Mouse (Mus musculus) thymus, postnatal 10 days (tissue): ENCODE data around the gene Vps37b.
A peak's percentile ranks its signal among the peaks of the same experiment; 100 is the strongest.

Experiments
- DNase-seq, 2 experiments: peaks; one replicate each; pipeline ENCODE4 v3.0.0; 2021; ENCODE audit warnings: low spot score in 2 of 2

Vps37b gene

DNA sequence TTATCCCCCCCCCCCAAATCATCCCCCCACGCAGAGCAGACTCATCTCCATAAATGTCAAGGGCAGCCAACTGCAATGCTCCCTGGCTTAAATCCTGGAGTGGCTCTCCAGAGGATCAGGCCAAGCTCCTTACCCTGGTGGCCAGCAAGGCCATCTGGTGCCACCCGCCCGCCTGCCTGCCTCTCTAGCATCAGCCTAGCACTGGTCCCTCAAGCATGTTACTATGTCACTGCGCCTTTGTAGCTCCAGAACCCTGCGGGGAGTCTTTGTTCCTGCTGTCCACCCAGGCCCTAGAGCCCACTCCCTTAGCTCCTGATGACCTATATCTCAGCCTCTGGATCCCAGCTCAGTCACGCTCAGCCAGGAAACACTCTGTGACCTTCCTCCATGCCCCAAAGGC lies 7.4 kb downstream of the Vps37b start:
- DNase-seq: no peak

DNA sequence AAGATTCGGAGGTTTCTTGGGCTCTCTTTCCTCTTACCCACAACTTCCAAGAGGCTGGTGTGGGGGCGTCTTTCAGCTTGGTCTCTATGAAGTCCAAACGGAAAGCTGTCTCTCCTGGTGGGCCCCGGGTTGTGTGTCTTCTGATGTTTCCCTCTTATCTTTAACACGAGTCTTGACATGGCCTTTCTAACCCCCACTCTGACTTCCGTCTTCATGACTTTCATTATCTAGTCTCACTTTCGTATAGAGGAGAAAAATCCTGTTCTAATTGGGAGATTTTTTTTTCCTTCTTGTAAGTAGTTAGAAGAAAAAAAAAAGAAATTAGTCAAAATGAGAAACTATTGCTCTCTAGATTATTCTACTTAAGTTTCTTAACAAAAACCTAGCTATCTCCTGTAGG lies 9.7 kb downstream of the Vps37b start:
- DNase-seq: no peak

DNA sequence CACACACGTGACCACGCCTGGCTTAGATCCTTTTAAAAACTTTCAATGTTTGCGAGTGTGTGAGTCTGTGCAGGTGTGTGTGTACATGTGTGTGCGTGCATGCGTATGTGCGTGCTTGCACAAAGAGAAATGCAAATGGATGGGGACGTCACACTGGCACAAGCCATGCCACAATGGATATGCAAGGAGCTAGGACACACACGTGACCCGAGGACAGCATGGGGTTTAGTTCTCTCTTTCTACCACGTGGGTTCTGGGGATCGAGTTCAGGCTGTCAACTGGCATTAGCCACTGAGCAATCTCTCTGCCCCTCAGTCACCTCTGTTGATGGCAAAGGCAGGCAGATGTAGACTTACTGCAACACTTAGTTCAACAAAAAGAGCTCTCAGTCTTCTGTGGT lies 10.4 kb downstream of the Vps37b start:
- no peak for DNase-seq

DNA sequence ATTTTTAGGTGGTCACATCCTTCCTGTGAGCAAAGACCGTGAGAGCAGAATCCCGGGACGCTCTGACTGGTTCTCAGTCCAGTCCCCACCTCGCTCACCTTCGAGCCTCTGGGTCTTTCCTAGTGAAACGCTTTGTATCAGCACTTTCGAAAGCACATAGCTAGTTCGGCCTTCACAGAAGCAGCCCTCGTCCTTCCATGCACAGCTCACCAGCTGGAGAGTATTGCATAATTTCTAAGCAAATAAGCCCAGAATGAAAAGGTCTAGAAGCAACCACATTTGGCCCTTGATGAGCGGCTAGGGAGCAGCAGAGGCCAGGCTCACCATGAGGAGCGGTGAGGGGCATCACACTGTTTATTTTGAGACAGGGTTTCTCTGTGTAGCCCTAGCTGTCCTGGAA lies 10.9 kb downstream of the Vps37b start:
- DNase-seq: no peak

DNA sequence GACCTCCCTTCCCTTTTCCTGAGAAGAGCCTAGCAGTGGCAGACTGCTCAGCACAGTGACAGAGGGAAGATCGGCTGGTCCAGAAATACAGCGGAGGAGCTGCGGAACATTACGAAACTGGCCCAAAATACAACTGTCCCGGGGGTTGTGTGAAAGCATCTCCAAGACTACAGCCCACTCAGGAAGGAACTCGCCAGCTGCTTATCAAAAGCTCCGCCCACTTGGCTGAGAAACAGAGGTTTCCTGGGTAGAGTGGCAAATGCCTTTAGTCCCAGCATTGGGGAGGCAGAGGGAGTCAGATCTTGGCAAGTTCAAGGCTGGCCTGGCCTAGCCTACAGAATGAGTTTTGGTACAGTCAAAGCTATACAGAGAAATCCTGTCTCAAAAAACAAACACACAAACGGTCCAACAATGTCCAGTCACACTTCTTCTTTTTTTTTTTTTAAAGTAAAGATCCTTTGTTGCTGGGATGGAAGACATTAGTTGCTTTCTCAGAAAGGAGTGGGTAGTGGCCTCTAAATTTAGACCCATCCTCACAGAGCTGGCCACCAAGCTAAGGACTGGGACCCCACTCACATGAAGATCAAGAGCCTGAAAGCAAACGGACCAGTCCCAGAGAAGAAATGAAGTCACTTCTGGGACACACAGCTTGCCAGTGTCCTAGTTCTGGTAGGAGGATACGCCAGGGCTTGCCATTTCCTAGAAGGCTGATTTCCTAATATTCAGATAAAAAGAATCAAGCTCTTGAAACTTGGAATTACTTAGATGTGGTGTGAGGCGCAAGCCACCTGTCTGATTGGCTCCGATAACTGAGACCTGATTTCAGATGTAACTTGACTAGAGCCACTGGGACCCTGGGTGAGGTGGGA lies 12.5 kb downstream of the Vps37b start:
- DNase-seq: peak; percentile 34 to 56

DNA sequence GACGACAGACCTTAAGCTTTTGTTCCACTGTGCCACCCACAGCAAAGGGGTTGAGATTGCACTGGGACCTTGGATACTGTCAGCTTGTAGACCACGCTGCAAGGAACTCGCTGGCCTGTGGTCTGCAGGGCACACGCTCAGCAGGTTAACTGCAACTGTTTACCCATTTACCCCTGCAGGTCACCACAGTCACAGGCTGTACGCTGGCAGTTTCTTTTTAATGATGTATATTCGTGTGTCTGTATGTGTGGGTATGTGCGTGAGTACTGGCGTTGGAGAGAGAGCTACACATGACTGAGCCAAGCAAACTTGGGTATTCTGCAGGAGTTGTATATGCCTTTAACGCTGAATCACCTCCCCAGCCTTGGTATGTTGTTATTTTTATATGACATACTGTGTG lies 13.4 kb downstream of the Vps37b start:
- DNase-seq: no peak

DNA sequence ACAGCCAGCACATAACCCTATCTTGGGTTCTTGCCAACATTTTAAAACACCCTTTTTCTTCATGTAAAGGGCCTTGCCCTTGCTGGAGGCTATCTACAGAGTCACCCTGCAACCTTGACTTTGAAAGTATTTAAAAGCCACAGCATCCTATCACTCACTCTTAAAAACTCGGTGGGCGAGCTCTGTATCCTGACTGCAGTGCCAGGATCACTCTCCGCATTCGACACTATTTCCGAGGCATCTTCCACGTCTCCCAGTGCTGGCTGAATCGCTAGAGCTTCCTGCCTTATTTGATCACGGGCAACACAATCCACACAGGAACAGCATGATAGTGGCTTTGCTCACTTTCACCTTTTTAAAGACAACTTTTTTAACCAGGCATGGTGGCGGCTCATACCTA lies 14.1 kb downstream of the Vps37b start:
- no peak for DNase-seq

DNA sequence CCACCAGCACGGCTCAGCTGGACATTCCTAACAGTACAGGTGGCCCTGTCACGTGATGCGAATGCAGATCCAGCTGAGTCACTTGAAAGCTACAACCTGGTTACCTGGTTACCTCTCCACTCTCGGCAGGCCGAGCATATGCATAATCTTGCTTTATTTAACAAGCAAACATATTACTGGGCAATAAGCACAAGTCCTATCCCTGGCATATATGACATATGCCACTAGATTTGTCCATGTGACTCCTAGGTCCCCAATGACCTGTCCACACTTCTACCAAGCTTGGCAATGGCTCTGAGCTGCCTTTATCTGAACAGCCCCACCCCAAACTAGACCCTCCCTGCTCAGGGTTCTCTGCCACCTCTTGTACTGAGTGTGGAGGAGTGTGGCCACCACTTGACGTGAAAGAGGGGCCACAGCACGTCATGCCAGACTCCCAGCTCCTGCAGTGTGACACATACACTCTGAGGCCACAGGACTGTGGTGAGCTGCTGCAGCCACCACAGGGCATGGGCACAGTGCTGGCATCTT lies 15.7 kb downstream of the Vps37b start:
- no peak for DNase-seq

DNA sequence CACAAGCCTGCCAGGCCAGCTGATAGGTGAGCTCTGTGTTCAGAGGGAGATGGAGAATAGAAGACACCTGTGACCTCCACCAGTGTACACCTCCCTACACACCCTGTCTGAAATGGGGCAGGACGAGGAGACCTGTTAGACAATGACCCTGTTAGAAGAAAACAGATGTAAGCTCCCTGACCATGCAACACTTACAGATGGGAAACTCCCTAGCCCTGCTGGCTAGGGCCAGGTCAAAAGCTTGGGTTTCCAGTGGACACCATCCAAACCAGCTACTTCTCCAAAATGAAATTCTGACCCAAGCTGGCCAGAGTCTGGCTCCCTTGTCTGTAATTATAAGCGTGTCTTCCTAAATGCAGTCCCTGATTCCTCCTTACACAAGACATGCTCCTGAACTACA lies 16.3 kb downstream of the Vps37b start:
- DNase-seq: no peak

DNA sequence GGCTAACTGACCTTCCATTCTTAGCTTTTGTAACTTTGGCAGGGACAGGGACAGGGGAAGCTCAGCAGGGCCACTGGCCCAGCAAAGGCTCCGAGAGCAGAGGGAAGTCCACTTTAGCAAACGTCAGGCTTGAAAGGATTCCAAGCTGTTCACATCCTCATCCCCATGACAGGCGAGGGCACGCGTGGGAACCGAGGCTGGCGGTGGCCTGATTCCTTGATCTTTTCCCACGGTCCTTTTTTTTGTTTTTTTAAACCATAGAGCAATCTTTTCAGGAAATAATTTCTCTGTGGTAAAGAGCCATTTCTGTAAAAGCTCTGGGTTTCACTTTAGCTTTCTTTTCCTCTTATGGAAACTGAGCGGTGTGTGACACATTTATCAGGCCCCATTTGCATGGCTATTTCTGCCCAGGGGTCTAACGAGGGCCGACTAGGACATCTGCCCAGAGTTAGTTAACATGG lies 17.2 kb downstream of the Vps37b start:
- no peak for DNase-seq

DNA sequence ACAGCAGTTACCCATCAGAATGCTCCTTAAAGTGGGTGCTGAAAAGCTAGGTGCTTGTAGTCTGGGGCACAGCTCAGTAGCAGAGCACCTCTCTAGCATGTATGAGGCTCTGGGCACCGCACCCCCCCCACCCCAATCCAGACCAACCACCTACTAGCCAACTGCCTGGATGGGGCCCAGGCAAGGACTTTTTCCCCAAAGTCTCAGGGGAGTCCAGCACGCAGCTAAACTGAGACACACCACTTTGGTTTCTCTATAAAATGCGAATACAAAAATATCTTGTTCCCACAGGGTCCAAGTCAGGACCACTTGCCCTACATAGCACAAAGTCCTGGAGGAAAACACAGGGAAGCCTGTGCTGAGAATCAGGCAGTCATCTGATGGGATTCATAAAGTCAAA lies 17.9 kb downstream of the Vps37b start:
- no peak for DNase-seq

DNA sequence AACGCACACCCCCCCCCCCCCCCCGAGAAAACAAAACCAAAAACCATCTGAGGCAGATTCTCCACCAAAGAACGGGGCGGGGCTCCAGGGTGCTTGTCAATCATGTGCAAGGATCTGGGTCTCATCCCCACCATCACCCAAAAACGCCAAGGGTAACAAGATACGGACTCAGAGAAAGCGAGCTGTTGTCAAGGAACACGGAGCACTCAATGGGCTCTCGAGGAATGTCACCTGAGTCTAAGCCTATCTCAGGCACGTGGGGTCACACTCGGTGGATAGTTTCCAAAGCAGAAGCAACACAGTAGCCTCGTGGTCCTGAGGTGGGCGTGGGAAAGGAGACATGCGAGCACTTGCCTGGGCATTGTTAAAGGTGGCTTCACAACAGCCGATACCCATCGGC lies 18.3 kb downstream of the Vps37b start:
- no peak for DNase-seq

DNA sequence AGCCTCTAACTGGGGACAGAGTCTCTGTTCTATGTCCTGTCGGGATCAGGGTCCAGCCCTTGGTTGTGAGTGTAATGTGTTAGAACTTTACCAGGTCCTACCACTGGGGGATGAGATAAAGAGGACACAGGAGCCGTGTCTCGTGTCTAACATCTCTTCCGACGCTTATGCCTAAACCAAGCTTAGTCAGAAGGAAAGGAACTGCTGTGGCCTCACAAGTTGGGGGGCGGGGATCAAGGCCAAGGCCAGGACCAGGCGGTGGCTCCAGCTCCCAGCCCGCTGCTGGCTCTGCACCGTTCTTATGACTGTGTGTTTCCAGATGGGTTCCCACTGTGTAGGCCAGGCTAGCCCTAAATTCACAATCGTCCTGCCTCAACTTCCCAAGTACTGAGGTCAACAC lies 19.2 kb downstream of the Vps37b start:
- no peak for DNase-seq

DNA sequence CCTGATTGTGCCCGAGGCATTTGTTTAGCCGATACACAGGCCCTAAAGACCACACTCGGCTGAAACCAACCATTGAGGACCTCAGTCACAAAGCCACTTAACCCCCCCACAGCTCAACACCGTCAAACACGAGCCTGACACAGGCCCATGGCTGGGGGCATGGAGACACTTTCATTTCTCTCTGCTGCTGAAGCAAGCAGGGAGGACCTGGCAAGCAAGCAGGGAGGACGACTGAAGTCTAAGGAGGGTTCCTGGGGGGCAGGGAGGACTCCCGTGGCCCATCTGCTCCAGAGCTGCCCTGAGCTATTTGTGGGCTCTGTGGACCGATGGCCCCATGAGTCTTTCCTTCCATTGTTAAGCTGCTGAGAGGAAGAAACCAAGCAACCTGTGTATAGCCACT lies 20.1 kb downstream of the Vps37b start:
- DNase-seq: no peak

DNA sequence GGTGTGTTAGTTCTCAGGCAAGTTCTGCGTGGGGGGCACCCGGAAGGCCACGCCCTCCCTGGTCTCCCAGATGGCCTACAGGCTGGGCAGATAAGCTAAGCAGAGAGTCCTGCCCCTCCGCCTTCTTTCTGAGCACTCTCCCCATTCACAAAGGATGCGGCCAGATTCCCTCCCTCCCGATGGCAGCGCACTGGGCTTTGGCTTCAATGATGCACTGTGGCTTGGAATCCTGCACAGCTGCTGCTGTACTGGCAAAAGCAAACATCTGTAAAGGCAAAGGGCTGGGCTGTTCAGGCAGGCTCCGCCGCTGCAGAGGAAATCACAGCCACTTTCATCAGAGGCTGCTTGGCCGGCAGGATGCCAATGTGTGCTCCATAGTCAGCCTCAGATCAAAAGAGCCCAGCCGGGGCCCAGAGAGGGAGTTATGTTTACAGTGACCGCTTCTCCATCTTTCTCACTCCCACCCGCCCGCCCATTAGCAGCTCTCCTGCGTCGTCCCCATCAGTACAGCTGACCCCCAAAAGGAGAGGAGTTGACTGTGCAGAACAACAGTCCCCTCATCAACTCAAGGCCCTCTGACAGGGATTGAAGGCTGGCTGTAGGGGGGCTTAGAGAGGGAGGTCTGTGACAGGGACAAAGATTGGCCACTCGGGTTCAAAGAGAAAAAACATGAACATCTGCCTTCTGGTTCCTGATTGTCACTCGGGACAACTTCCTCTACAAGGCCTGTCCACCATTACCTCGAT lies 21.0 kb downstream of the Vps37b start:
- no peak for DNase-seq

DNA sequence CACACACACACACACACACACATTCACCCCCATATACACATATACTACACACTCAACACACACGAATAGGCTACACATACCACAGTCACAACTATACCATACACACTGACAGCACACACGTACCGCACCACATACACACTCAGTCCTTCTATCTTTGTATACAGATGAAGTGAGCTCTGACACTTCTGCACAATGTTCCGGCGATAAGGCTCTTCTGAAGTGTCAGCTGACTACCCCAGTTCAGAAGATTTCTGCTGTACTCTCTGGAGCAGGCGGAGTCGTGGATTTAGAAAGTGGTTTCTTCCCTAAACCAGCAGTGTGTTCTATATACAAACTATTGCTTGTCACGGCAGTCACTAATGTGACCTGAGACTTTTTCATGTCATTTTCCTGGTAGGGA lies 22.0 kb downstream of the Vps37b start:
- no peak for DNase-seq

DNA sequence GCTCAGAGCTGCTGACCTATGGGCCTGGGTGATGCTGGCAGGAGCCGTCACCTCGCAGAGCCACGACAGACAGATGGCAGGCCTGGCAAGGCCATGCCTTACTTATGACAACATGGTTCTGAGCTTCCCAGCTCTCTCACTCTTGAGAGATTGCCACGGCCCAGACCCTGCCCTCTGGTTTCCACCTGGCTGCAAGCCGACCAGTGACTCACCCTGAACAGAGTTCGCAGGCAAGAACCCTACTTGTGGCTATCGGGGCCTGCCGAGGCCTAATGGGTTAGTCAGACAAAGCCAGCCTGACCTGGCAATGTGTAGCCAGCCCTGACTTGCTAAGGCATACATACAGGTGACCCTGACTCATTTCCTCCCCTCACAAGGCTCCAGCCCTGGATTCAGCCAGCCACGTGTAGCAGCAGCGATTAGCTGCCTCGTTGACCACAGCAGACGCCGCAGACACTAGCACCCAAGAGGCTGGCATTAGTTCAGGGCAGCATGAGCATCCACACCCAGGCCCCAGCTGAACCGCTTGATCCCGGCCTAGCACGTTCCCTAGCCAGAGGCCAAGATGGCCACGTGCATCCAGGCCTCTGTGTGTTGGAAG lies 25.1 kb downstream of the Vps37b start:
- no peak for DNase-seq

DNA sequence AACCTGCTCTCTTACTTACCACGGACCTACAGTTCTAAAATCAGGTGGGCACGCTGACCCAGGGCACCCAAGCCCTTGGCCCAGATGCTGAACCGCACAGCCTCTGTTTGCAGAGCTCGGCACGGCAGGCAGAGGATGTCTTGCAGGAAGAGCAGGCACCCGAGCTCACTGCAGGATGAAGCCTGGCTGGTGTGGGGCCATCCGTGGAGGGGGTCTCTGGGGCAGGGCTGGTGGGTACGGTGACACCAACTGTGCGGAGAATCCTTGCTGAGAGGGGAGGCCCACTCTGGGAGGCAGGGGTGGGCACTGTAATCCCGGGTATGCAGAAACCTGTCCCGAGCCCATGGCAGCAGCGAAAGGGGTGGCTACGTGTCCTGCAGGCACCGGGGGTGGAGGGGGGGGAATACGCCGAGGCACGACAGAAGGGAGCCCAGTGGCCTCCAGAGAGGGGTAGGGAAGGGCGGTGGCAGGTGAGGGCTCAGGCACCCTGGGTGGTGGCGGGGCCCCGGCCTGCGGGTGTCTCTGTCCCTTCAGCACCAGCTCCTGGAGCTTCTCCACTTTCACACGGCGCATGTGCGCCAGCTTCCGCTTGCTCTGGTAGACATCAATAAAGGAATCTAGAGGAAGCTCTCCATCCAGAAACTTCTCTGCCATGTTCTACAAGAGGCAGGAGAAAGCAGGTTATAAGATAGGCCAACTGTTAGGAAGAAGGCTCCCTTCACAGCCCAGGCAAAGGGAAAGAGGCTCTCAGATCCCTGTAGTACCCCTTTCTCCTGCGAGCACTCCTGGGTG lies 25.8 kb downstream of the Vps37b start:
- DNase-seq: no peak

DNA sequence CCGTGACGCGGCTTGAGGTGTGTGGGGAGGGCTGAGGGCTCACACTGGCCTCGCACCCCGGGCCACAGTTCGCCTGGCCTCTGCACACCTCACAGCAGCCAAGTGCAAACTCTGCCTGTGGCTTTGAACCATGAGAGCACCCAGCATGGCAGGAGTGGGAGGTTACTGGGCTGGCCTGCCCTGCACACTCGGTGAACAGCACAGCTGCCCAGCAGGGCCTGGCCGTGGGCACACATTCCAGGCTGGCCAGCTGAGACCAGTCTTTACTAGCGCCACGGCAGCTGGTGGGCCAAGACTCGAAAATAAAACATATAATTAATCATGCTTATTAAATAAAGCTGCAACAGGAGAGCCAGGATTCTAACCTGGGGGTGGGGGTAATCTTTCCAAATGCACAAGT lies 26.5 kb downstream of the Vps37b start:
- DNase-seq: no peak

DNA sequence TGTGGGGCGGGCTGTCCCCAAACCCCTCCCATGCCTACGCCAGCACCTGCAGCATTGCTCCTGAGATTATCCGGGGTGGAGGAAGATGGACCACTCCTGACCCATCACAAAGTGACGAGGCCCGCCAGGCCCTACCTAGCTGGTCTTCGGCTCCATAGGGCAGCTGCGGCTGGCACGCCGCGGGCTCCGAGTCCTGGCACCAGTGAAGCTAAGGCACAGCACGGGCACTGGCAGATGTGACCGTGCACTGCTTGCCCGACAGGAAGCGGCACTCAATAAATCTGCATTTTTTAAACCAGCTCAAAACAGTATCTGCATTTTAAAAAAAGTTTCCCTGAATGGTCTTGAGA lies 26.9 kb downstream of the Vps37b start:
- DNase-seq: no peak

DNA sequence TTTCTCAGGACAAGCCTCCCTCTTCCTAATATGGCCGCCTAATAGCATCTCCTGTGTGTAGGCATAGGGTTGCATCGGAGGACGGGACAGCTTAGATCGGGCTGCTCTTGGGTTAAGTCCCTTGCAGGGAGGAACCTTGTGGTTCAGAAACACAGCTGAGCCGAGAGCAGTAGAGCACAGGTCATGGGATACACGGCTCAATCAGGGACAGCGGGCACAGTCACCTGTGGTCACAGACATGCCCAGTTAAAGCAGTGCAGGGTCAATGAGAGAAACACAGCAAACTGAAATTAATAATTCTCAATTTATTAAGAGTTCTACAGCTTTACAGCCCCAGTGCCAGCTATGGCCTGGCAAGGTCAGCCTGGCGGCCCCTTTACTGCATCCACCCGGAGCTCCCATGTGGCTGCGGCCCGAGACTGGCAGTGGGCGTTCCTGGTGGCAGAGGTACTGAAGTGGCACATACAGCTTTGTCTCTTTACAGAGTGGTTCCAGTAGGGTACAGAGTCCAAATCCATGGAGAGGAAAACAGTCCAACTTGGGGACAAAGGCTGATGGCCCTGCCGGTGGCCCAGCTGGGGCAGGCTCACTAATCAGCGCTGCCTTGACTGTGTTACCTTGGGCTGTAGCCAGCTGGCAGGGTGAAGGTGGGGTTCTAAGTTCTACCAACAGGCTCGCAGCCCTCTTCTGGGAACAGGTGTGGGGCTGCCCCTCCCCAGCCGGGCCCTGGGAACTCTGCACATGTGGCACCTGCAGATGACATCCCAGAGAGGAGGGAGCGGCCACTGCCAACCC lies 27.5 kb downstream of the Vps37b start:
- peak; percentile 37 to 44 for DNase-seq
